Mouse (Mus musculus): Measurements from ENCODE around the gene Mysm1. TPM values are rescaled to one million over a fixed set of nuclear protein-coding genes. Genes with fewer than 3 reads are reported as not detected.

The Mysm1 gene
- 26.0 and 32.1 TPM in 2 replicates for polyA plus RNA-seq (2016; fragmentation: Nextera tagmentation; extraction: Ambion mirVana)

DNA sequence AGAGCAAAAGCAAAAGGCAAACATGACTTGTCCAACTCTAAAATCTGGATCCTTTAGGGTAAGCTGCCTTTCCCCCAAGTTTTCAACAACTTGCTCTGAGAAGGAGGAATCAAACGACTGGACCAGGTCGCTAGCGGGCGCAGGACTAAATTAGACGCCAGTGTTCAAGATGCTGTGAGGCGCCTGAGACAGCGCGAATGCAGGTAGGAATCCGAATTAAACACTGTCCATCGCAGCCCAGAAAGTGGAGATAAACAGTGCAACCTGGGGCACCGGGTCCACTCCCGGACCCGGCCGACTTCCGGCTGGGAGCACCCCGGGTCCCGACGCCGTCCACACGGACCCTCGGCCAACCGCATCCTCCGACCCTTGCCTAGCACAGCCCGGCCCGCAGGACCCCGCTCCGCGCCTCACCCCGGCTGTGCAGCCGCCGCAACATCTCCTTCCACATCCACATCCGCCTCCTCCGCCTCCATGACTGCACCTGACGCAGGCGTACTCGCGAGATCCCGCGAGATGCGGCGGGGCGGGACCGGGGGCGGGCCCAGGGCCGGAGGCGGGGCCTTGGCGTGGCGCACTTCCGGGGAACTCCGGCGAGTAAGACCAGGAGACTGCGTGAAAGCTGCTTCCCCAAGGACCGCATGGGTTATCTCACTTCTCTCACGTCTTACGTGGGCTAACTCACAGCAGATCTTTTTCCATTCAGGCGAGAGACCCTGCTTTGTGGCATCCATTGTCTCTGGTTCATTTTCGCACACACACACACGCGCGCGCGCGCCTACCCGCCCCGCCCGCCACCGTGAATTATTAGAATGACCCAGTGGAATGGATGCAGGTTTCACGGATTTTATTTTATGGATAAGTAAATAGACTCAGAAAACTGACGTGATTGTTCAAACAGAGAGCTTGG is at the start of gene Mysm1:
Mysm1 (minus strand) TSS at position 511 of the 910 bp plus-strand sequence.
- DNase-seq (ENCODE audit: low spot score): peak; percentile 96
- Histone ChIP-seq H3K27ac (replicated peaks) (peak within 1 kb of the TSS; percentile 95), H3K9me3 (replicated peaks) (no peaks in the 10 kb centered on the region), H3K4me1 (peaks cover 14% of the 10 kb centered on the region), H3K27me3 (ENCODE audit: low read depth, poor library complexity, severe bottlenecking) (no peaks in the 10 kb centered on the region), H3K4me3 (peak within 1 kb of the TSS; percentile 89), H3K36me3 (peaks cover 14% of the 10 kb centered on the region)
- under 1% methylated on average over 69 of the region's 69 CpGs for WGBS

DNA sequence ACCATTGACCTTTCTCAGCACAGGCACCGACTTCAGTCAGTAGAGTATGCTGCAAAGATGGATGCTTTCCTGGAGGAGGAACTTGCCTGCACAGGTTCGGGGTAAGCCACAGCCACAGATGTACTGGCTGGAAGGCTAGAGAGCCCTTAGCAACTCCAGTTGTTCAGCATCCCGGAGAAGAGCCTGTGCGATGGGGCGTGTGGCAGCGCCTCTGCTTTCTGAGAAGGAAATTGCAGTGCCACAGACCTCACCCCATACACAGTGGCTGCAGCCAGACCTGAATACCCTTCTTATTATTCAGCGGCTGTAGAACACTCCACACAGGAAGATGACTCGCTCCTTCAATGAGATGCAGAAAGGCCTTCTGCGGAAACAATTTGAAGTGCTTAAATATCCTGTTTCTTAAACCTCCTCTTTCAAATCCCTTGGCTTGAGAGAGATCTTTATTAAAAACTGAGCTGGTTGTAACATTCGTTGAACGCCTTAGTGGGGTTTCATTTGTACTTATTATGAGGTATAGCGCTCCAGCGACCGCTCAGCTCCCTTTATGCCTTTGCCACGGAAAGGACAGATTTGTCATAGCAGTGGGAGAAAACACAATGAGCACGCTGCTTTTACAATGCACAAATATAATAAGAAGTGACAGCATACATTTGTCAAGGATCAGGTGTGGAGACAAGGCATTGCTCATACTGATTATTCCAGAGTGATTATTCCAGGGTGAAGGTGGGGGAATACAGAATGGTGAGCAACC is 47.1 kb upstream of the Mysm1 start:
- H3K27me3 ChIP-seq (ENCODE audit: low read depth, poor library complexity, severe bottlenecking): no peaks in the 10 kb centered on the region
- no peak overlapping the region for H3K27ac ChIP-seq (replicated peaks)
- WGBS: 80% methylated on average over 16 of the region's 16 CpGs
- H3K4me3 ChIP-seq: no peak overlapping the region
- H3K36me3 ChIP-seq: no peaks in the 10 kb centered on the region
- peaks cover 2% of the 10 kb centered on the region; the same call in 1 of the 2 replicates for H3K4me1 ChIP-seq
- DNase-seq (ENCODE audit: low spot score): no peak
- H3K9me3 ChIP-seq (replicated peaks): no peaks in the 10 kb centered on the region

DNA sequence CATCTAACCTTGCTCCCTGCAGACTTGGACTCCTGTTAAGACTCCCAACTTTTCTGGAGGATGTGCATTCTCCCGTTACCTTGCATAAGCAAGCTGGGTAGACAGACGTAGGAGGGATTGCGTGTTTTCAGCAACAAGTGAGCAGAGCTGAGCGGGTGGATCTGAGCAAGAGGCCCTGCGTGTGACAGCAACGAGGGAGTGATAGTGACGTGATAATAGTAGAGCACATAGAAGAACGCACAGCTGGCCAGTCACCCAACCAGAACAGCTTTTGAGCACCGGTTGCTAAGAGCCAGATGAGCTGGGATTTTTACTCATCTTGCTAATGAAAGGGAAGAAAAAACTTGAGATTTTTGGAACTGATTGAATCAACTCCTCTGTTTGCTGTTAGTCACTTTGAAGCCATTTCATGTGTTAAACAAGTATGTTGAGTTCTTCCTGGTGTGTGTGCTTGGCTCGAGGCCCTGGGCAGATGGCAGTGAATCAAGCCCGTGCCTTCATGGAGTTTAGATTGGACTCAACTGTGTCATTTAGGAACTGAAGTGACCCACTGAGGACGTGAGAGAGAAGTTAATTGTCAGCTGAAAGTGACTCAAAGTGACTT is 44.6 kb upstream of the Mysm1 start:
- 77% methylated on average over 12 of the region's 12 CpGs for whole genome bisulfite sequencing
- Histone ChIP-seq H3K4me1 (peaks cover 2% of the 10 kb centered on the region; the same call in 1 of the 2 replicates), H3K27me3 (ENCODE audit: low read depth, poor library complexity, severe bottlenecking) (no peaks in the 10 kb centered on the region), H3K36me3 (no peaks in the 10 kb centered on the region), H3K9me3 (replicated peaks) (no peaks in the 10 kb centered on the region), H3K4me3 (no peak overlapping the region), H3K27ac (replicated peaks) (no peak overlapping the region)
- no peak for DNase-seq (ENCODE audit: low spot score)

DNA sequence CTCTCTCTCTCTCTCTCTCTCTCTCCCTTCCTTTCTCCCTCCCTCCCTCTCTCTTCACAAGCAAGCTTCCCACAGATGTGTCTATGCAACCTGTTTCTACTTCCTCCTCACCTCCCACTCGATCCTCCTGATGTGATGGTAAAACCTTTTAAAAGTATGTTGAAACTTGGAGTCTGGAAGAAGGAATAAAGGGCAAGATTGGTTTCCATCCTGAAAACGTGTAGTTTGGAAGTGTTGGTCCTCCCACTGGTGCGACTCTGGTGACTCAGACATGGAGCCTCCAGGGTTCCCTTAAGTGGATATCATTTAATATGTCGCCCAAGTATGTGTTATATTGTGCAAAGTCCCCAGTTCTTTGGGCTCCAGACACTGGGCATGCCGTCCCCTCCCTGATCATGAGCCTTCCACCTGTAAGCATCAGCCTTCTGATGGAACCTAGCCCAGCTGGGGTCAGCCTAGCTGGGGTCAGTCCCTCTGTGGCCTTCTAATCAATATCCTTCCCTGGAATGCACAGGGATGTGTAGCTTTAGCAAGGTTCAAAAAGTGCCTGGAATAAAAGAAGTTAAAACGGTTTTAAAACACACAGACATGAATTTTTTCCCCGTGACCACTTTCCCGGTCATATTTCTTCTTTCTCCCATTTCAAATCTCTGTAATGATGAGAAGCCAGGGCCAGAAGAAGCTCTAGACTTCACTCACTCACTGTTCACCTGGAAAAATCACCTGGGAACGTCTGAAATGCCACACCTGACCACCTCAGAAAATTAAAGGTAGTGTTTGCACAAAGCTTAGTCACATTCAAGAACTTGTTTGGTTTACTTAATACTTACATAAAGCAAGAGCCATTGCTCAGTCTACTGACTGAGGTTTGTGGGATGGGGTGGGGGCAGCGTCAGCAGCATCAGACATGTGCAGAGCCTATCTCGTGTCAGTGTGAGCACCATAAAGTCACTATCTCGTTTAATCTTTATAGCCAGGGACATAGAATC is 43.0 kb upstream of the Mysm1 start:
- 87% methylated on average over 12 of the region's 12 CpGs for WGBS

DNA sequence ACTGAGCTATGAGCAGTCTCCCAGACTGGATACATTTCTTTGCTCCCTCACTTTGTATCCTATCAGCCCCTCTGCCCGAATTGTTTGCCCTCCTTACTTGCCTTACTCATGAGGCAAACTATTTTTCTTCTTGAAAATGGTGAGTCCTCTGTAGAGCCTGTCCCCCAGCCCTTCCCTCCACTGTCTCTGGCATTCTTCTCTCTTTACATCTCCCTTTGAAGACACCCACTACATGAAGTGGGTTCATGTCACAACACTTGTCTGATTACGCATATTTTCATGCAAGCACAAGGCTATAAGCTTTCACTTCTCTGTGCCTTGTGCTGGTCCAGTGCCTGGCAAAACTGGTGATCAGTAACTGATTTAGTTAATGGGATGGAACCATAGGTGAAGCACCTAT is 41.3 kb upstream of the Mysm1 start:
- Histone ChIP-seq H3K9me3 (replicated peaks) (no peaks in the 10 kb centered on the region), H3K27ac (replicated peaks) (no peak overlapping the region), H3K36me3 (no peaks in the 10 kb centered on the region), H3K4me1 (no peaks in the 10 kb centered on the region), H3K27me3 (ENCODE audit: low read depth, poor library complexity, severe bottlenecking) (no peaks in the 10 kb centered on the region), H3K4me3 (no peak overlapping the region)
- WGBS: 86% methylated on average over 2 of the region's 2 CpGs
- DNase-seq (ENCODE audit: low spot score): no peak

More for the DNA sequence above, 43.0 kb upstream of the Mysm1 start:
- Histone ChIP-seq H3K36me3 (no peaks in the 10 kb centered on the region), H3K4me3 (no peak overlapping the region), H3K27me3 (ENCODE audit: low read depth, poor library complexity, severe bottlenecking) (no peaks in the 10 kb centered on the region), H3K4me1 (peaks cover 2% of the 10 kb centered on the region; the same call in 1 of the 2 replicates), H3K27ac (replicated peaks) (no peak overlapping the region), H3K9me3 (replicated peaks) (no peaks in the 10 kb centered on the region)
- no peak for DNase-seq (ENCODE audit: low spot score)

DNA sequence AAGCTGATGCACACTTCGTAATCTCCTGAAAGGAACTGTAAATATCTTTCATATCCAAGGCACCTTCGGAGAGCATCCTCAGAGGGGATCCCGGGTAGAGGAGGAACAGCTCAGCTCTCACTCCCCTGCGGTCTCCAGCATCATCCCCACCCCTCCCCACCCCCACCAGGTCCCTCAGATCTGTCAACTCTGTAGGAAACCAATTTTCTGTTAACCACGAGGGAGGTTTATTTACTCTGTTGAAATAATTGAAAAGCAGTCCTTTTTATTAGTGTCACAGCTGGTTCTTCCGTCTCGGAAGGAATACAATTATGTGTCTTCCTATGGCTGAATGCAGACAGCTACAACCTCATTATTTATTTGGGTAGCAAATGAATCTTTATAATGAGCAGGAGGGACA is 39.3 kb upstream of the Mysm1 start:
- H3K9me3 ChIP-seq (replicated peaks): no peaks in the 10 kb centered on the region
- WGBS: 42% methylated on average over 7 of the region's 7 CpGs
- no peak for DNase-seq (ENCODE audit: low spot score)
- no peaks in the 10 kb centered on the region for H3K4me1 ChIP-seq
- H3K4me3 ChIP-seq: no peak overlapping the region
- no peaks in the 10 kb centered on the region for H3K36me3 ChIP-seq
- H3K27ac ChIP-seq (replicated peaks): no peak overlapping the region
- no peaks in the 10 kb centered on the region for H3K27me3 ChIP-seq (ENCODE audit: low read depth, poor library complexity, severe bottlenecking)

DNA sequence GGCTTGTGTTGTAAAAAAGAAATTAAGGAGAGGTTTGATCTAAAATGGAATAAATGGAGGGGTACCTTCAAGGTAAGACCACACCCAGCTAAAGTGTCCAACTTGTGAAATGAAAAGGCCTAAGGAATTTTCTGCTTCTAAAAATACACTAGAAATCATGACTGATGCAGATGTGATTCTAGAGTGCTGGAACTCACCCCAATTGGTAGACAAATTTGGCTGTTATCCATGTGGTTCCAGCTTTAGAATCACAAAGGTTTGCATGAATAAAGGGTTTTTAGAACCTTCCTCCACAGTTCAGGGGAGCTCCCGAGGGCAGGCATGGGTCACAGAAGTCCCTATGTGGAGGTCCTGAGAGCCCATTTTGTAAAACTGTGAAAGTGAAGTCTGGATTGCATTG is 33.8 kb upstream of the Mysm1 start:
- H3K27me3 ChIP-seq (ENCODE audit: low read depth, poor library complexity, severe bottlenecking): no peaks in the 10 kb centered on the region
- WGBS: 81% methylated on average over 1 of the region's 1 CpGs

DNA sequence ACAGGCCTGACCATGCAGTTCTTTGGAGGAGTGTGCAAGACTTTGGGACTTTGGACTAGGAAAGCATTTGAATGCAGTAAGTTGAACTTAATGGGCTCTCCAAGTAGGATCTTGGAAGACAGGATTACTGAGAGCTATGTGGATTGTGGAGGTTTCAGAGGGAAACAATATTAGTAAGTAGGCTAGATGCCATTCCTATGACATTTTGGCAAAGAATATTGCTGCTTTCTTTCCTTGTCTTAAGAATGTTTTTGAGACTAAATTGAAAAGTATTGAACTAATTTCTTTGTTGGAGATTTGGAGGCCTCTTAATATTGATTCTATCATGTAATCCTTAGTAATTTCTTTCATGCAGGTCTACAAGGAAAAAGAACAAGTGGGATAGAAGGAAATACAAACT is 33.4 kb upstream of the Mysm1 start:
- Histone ChIP-seq H3K27ac (replicated peaks) (no peak overlapping the region), H3K36me3 (no peaks in the 10 kb centered on the region), H3K9me3 (replicated peaks) (no peaks in the 10 kb centered on the region), H3K4me1 (no peaks in the 10 kb centered on the region), H3K27me3 (ENCODE audit: low read depth, poor library complexity, severe bottlenecking) (no peaks in the 10 kb centered on the region), H3K4me3 (no peak overlapping the region)
- no peak for DNase-seq (ENCODE audit: low spot score)

More for the DNA sequence above, 33.8 kb upstream of the Mysm1 start:
- H3K4me1 ChIP-seq: no peaks in the 10 kb centered on the region
- DNase-seq (ENCODE audit: low spot score): no peak
- H3K4me3 ChIP-seq: no peak overlapping the region
- no peak overlapping the region for H3K27ac ChIP-seq (replicated peaks)
- no peaks in the 10 kb centered on the region for H3K9me3 ChIP-seq (replicated peaks)
- no peaks in the 10 kb centered on the region for H3K36me3 ChIP-seq

DNA sequence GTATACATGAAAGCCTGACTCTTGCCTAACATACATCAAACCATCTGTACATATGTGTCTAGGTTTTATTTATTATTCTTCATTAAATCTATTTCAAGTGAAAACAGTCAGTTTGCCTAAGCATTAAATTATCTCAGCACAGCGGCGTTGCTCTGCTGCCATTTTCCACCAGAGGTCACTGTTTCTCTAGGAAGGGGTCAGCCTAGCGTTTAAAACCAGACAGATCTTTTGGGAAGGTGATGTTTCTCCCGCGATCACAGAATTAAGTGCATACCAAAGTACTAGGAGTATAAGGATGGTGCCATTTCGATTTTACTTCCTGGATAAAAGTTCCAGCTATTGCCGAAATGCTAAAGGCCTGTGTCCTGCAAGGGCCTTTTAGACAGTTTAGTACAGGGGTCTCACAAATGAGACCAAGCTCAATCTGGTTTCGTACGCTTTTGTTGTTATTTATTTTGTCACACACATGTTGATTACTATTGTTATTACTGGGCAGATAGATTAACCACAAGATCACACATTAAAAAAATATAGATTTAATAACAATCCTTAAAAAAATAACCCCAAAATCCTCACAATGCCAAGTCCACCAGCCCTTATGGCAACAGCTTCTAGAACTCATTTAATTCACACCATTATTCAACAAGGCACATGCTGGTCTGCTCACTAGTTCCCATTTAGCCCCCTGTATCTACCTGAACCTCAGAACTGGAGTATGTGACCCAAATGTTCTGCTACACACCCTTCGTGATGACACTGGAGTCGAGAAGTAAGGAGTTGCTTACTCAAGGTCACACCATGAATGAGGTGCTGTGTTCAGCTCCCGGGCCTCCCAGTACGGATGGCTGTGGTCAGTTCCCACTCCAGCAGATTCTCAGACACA is 29.5 kb upstream of the Mysm1 start:
- whole genome bisulfite sequencing: 47% methylated on average over 13 of the region's 13 CpGs
- H3K4me3 ChIP-seq: no peak overlapping the region

DNA sequence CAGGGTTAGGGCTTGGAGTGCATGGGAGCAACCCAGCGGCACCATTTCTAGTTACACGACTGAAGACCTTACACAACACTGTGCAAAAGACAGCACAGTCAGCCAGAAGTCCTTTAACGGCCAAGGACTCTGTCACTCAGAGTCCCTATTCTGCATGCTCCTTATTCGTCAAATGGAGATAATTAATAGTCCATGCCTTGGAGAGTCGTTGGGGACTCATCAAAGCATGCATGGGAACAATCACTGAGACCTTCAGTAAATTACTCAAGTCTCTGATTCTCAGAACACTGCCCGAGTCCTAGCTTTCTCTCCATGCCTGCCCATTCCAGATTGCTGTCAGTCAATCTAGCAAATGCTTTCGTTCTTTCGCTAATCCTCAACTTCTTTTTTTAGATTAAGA is 28.9 kb upstream of the Mysm1 start:
- H3K36me3 ChIP-seq: no peaks in the 10 kb centered on the region
- H3K27ac ChIP-seq (replicated peaks): no peak overlapping the region
- H3K4me3 ChIP-seq: no peak overlapping the region
- no peaks in the 10 kb centered on the region for H3K9me3 ChIP-seq (replicated peaks)
- DNase-seq (ENCODE audit: low spot score): no peak
- no peaks in the 10 kb centered on the region for H3K27me3 ChIP-seq (ENCODE audit: low read depth, poor library complexity, severe bottlenecking)
- 73% methylated on average over 8 of the region's 8 CpGs for WGBS
- no peaks in the 10 kb centered on the region for H3K4me1 ChIP-seq

More for the DNA sequence above, 29.5 kb upstream of the Mysm1 start:
- peak; percentile 63 for DNase-seq (ENCODE audit: low spot score)
- no peaks in the 10 kb centered on the region for H3K9me3 ChIP-seq (replicated peaks)
- H3K36me3 ChIP-seq: no peaks in the 10 kb centered on the region
- no peaks in the 10 kb centered on the region for H3K4me1 ChIP-seq
- H3K27ac ChIP-seq (replicated peaks): no peak overlapping the region
- no peaks in the 10 kb centered on the region for H3K27me3 ChIP-seq (ENCODE audit: low read depth, poor library complexity, severe bottlenecking)

DNA sequence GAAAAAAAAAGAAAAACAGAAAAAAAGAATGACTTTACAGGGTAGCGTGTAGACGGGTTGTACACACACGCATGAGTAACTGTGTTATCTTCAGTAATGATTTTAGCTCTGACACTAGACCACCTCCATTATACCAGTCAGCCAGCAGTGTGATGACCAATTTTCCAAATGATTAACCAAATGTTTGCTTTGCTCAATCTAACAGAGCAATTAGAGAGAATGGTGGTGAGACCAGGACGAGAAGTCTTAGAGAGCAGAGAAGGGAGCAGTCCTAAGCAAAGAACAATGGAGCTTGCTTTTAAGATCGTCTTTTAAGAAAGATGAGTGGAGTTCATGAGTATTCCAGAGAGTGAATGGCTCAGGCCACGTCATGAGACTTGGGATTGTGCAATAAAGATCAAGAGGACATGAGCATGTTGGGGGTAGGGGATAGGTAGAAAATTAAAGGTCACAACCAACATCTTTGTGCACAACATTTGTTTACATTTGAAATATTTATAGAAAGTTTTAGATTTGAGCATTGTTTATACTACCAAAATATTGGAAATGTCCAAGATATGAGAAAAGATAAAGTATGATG is 26.4 kb upstream of the Mysm1 start:
- no peak overlapping the region for H3K4me3 ChIP-seq
- 80% methylated on average over 6 of the region's 6 CpGs for WGBS
- no peak overlapping the region for H3K27ac ChIP-seq (replicated peaks)
- no peaks in the 10 kb centered on the region for H3K9me3 ChIP-seq (replicated peaks)
- H3K4me1 ChIP-seq: no peaks in the 10 kb centered on the region
- H3K27me3 ChIP-seq (ENCODE audit: low read depth, poor library complexity, severe bottlenecking): no peaks in the 10 kb centered on the region
- no peaks in the 10 kb centered on the region for H3K36me3 ChIP-seq
- no peak for DNase-seq (ENCODE audit: low spot score)

All from midbrain, embryonic 10.5 days (tissue).